Mouse (Mus musculus) stomach, postnatal 0 days (tissue): ENCODE measurements around the gene Emc9.

Experiments
- CTCF ChIP-seq: IDR thresholded peaks from 2 replicates; pipeline ENCODE4 v1.5.1; 2016; ENCODE audit warnings: antibody characterized with exemption, low read depth, mild to moderate bottlenecking, moderate library complexity
- EP300 ChIP-seq: optimal IDR thresholded peaks from 2 replicates; pipeline ENCODE3; 2016; ENCODE audit warnings: antibody characterized with exemption

DNA sequence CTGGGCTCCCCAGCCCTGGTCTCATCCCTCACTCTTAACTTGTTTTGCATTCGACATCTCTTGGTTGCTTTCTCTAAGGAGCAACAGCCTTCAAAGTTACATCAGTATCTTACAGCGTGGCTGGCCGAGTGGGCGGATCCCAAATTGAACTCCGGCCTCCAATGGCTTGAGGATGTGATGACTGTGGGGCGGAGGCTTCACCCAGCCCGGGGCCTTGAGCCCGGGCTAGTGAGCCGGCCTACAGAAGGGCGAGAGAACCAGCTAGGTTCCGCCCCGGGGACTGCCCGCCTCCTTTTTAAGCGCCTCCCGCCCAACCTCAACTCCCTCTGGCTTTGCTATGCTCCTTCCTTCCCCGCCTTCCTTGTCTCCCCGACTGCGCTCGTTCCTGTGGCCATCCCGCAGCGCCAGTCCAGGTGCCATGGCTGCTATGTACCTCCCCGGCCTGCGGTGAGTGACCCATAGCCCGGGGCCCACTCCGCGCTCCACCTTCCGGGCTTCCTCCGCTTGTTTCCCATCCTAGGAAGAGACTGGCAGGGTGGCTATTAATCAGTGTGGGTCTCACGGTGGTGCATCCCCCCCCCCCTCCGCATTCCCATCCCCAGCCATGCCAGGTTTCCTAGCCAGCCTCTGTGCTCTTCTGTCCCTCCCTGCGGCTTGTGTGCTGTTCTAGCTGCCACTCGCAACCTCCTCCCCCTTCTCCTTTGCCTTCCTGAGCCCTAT is 44.9 kb downstream of the Emc9 start, which contains the start of gene Pck2:
- TF ChIP-seq EP300 = no peak
- peak; percentile 29 for TF ChIP-seq CTCF
